Mouse (Mus musculus): ENCODE data around the gene Rapgef4.

- TF ChIP-seq CTCF (IDR thresholded peaks at IDR 0.05; ENCODE audit: low read depth, low read length) (no peak), POLR2A (IDR thresholded peaks at IDR 0.05; ENCODE audit: extremely low read depth, insufficient read depth, low read length) (no peak)
Measured at GRCm38 (mm10) chr2:72077490-72078139, 96.6 kb downstream of the Rapgef4 start.

All from liver, adult 2 months (tissue).